Mouse (Mus musculus): ENCODE results near the gene Ifit1.
A peak's percentile ranks its signal among the peaks of the same experiment; 100 is the strongest.

Gene Ifit1

DNA sequence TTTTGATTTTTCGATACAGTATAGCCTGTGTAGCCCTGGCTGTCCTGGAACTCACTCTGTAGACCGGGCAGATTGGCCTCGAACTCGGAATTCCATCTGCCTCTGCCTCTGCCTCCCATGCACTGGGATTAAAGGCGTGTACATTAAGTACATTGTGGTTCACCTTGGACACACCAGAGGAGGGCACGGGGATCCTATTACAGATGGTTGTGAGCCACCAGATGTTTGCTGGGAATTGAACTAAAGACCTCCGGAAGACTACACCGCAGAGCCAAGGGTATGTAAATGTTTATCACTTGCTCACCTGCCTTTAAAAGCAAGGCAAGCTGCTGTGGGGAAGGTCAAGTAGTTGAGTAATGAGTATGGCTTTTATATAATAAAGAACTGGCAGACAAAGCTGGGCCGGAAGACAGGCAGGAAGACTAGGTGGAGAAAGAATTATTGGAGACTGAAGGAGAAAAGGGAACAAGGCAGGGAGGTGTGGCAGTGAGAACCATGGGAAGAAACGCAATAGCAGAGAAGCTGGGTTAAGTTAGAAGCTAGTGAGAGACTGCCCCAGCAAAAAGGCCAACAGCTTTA lies 14.6 kb downstream of the Ifit1 start:
- DNase-seq (ENCODE audit: low spot score) = no peak

DNA sequence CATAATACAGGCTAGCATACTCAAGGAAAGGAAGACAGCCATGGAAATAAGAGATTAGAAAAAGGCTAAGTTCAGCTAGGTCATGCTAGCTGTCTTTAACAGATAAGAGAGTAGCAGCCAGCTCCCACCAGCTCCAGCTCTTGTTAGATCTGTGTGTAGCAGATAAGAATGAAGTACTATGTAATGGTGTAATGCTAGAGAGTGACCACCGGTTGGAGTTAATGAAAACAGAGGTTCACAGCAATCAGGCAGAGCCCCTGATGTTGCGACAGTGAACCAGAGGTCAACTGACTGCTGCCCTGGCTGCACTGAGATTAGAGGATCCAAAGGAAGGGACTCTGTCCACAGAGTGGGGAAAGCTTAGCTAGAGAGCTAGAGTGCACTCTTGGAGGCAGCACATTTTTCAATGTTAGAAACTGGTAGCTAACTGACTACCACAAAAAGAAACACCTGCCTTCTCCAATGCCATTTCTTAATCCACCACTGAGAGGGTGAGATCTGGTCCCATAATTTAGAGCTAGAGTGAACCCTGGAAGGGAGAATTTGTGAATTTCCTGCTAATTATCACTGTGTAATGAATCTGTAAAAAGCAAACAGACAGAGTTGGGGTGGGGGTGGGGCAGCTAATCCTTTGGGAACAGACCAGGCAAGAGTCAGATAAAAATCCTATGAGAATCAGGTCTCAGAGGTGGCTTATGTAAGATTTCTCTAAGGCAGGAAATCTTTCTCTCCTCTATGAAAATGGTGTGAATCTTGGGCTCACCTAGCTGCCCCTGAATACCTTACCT lies 16.0 kb downstream of the Ifit1 start:
- DNase-seq (ENCODE audit: low spot score) = no peak

DNA sequence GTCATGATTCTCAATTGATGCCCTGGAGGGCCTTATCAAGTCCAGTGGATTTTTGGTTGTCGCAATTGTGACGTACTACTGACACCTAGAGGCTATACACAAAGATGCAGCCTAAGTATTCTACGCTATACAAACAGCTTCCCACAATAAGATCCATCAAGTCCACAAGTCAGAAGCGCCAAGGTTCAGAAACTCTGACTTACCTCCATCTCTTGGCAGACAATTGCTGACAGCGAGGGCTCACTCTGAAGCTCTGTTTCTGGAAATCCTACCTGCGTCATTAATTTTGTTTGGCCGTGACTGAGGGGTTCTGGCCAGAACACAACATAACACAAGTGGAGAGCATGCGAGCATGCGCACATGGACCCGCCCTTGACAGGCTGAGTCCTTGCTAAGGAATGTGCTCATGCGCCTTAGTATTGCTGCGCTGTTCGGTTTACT lies 21.4 kb downstream of the Ifit1 start:
- DNase-seq (ENCODE audit: low spot score) = peak; percentile 64

DNA sequence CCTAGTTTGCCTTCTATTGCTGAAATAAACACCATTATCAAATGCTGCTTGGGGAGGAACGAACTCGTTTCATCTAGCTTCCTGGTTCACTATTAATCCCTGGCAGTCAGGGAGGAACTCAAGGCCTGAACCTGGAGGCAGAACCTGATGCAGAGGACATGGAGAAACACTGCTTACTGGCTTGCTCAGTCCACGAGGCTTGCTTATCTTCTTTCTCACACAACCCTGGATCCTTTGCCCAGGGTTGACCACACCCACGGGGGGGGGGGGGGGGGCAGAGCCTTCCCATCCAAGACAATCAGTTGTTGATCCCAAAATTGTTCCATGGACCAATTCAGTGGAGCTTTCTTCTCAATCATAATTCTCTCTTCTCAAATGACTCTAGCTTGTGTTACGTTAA lies 22.1 kb downstream of the Ifit1 start:
- no peak for DNase-seq (ENCODE audit: low spot score)

DNA sequence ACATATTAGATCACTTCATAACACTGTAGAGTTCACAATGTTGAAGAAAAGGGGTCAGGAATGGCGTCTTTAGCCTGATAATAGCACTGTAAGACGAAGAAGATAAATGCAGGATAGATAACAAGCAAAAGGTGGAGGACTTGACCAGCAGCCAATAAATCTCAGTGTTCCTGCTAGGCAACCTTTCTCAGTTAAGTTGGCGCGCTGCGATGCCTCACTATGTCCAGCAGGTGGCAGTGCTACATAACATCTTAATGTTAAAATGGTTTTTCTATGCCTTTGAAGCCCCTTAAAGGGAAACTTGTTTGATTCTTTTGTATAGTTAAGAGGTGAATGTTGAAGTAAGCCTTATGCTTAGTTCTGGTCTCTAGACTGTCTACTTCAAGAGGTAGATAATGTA lies 25.5 kb downstream of the Ifit1 start:
- DNase-seq (ENCODE audit: low spot score) = peak; percentile 83

DNA sequence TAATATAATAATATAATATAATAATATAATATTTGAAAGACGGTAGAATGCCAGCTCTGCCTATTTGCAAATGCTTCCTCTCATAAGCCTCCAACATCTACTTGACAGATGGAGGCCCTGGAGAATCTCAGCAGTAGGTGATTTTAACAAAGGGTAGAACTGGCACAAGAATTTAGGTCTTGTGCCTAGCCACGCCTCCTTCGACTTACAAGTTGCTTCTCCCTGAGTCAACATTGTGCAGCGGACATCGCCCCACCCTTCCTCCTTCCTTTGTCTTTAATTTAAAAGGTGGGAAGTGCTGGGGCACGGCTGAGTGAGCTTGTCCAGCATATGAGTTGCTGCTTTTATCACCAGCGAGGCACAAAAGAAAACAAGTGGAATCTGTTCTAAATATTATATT lies 32.8 kb downstream of the Ifit1 start:
- no peak for DNase-seq (ENCODE audit: low spot score)

DNA sequence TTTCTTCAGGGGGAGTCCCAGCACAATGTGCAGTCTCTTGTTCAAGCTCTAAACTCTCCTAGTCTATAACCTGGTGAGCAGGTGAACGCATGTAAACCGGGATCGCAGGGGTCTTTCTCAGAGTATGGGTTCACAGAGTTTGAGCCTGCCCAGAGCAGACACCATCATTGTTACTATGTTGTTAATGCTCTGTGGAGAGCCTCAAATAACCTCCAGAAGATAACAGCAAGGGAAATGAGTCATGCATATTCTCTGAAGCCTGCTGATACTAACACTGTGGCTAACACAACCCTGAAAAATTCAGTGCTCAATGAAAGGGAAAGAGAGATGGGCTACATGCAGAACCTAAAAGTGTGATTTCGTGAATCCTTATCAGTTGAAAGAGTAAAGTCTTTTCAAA lies 37.8 kb downstream of the Ifit1 start:
- DNase-seq (ENCODE audit: low spot score) = no peak

DNA sequence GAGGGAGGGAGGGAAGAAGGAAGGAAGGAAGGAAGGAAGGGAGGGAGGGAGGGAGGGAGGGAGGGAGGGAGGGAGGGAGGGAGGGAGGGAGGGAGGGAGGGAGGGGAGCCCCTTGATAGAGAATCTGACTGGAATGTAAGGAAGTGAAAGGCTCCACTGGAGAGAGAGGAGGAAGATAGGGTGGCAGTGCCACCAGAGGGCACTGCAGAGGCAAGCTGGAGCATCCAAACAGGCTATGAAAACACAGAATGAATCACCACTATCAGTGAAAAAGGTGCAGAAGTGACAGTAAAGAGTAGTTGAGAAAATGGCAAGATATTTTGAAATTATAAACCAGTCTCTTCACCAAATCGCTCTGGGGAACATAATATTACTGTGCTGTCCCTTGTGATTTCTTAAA lies 44.2 kb downstream of the Ifit1 start:
- DNase-seq (ENCODE audit: low spot score) = peak; percentile 70

DNA sequence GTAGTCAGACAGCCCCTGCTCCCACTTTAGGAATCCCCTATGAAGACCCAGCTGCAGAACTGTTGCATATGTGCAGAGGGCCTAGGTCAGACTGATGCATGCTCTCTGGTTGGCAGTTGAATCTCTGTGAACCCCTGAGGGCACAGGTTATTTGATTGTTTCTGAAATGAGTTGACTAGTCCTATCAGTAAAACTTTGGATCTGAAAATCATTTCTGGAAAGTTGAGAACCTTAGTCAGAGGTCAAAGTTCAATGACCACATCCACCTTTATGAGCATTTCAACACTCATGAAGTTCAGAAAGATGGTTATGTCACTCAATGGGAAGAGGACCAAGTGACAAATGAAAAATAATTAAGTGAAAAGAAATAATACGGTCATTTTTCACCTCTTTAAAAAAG lies 44.9 kb downstream of the Ifit1 start:
- DNase-seq (ENCODE audit: low spot score) = no peak

DNA sequence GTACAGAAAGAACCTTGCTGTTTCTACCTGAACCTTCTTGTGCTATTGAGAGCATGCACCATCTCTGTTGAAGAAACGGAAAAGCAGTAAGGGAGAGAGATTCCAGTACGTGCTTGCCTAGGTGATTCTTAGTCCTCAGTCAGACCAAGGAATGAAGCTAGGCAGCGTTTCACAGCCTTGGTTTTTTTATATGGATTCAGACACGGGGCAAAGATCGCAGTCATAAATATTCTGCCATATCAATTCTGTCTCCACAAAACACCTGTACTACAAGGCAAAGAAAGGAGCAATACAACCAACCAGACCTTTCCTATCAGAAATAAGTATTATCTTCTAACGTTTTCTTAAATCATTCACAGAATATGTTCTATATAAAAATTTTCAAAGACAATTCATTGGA lies 50.7 kb downstream of the Ifit1 start:
- DNase-seq (ENCODE audit: low spot score) = no peak

DNA sequence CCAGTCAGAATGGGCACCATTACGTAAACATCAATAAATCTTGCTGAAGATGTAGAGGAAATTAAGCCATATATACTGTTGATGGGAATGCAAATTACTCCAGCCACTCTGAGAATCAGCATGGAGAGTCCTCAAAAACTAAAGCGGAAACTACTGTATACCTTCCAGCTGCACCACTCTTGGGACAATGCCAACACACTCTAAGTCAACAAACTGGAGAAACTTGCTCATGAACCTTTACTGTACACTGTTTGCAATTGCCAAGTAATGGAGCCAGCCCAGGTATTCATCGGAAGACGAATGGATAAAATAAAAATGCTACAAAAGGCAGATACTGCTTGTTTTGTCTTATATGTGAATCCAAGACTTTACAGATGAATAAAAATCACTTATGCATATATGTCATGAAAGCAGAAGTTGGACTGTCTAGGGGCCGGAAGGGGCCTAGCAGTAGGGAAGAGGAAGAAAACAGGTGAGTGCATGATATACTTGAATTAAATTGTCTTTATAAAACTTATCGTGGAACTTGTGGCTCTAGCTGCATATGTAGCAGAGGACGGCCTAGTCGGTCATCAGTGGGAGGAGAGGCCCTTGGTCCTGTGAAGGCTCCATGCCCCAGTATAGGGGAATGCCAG lies 55.8 kb downstream of the Ifit1 start:
- no peak for DNase-seq (ENCODE audit: low spot score)

DNA sequence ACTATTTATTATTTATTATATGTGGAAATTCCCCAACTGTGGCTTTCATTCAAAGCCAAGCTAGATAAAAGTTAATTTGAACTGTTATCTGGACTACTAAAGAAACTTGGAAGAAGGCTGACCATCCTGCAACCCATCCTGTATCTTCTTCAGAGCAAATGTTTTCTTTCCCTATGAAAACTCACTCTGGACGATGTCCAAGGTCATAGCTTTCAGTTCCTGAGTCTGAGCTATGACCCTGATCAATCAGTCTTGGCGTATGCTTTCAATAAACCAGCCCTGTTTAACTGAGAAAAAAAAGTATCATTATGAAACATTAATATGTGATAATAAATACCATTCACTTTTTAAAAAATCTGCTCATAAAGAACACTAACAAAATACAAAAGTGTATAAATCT lies 56.8 kb downstream of the Ifit1 start:
- no peak for DNase-seq (ENCODE audit: low spot score)

DNA sequence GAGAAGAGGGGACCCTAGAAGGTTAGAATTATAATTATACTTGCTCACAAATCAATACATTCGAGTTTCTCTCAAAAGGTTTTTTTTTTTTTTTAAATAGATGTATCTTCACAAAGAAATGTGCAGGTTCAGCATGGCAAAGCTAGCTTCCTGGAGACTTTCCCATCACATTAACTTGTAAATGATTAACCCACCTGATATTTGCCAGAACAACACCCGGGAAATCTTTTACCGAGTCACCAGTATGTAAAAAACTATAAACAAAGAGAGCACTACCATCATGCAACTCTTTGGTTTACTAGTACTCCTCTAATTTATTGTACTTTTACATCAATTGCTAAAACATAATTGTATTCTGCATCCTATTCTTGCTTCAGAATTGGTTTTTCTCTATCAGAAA lies 57.8 kb downstream of the Ifit1 start:
- no peak for DNase-seq (ENCODE audit: low spot score)

DNA sequence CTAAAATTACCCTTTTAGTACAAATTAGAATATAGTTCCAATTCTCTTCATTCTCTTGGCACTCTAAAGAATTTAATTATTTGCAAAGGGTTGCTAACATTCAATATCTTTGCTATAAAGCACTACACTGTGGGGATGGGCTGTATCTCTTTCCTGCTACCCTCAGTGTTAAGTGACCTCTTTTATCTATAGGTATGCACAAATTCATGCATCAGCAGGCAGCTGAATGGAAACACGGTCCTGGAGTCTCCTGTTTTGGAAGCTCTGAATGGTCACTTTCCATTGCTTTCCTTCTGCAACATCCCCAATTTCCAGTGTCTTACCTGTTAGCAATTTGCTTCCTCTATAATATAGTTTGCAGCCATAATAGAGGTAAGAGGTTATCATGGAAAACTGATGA lies 58.2 kb downstream of the Ifit1 start:
- DNase-seq (ENCODE audit: low spot score) = no peak

DNA sequence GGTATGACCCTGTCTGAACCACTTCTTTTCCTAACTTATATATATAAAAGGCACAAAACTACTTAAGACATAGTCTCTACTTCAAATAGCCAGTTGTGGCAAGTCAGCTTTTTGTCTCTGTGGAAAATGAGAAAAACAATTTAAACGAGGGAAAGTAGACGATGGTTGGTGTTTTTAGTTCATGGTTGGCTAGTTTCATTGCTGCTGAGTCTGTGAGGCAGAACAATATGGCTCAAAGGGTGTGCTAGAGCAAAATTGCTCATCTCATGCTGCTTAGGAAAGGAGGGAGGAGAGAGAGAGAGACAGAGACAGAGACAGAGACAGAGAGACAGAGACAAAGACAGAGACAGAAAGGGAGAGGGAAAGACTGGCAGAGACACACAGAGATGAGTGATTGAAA lies 58.6 kb downstream of the Ifit1 start:
- no peak for DNase-seq (ENCODE audit: low spot score)

All from testis, postnatal 10 days (tissue).